Mouse (Mus musculus): ENCODE results near the gene Olfr1032. TPM values are rescaled to one million over a fixed set of nuclear protein-coding genes. Genes with fewer than 3 reads are reported as not detected.
"Not testable (repeated sequence)": the region's sequence is repeated elsewhere in the genome, so short reads cannot be mapped to it uniquely, and the experiment has no call there.

Olfr1032 gene
- total RNA-seq (2021) = not detected
- long read RNA-seq = 0 reads

DNA sequence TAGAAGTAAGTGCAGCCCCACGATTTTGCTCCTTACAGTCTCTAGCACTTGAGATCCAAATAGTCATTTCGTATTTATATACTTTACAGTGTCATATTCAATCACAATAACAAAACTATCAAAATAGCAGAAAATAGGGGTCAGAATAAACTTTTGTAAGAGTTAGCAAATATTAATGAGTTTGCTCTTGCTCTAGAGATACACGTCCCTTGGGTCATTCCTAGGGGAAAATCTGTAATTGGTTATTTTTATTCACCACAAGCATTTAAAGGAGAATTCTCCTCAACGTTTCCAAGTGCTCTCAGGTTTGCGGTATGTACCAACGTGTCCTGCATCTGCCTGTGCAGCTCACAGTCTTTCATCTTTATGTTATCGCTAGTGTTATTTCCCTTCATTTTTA lies at the start of gene Olfr1032:
Olfr1032 (plus strand) TSS at position 301 of the 400 bp plus-strand sequence.
- no peak for DNase-seq (ENCODE audit: low spot score in 2 of 2)

- no peak for DNase-seq (ENCODE audit: low spot score in 2 of 2)
These were observed 31.7 kb upstream of the Olfr1032 start, which contains the start of gene Olfr1029 for GRCm38 (mm10) chr2:85973595-85973994. TSS of gene Olfr1029 (plus strand) at chr2:85973895.

DNA sequence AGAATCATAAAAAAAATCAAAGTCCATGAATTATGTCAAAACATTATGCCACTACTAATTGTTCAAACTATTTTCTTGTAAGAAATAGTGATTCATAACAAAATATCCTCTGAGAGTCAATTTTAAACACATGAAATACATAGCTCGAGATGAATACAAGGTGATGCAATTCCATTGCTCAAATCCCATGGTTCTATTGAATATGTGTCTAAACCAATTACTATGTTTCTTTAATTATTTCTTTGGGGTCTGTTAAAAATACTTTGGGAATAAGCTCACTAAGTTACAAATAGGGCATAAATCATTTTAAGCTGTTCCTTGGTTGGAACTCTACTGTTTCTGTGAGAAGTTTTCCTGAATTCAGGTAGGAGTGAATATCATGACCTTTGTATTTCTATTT lies 26.4 kb upstream of the Olfr1032 start, which contains the start of gene Olfr1030:
Olfr1030 (plus strand) TSS at position 301 of the 400 bp plus-strand sequence.
- DNase-seq (ENCODE audit: low spot score in 2 of 2) = no peak

- DNase-seq (ENCODE audit: low spot score in 2 of 2) = no peak
These were observed 15.3 kb upstream of the Olfr1032 start, which contains the start of gene Olfr1031 for GRCm38 (mm10) chr2:85990004-85990403. TSS of gene Olfr1031 (plus strand) at chr2:85990304.

- DNase-seq (ENCODE audit: low spot score in 2 of 2) = not testable (repeated sequence)
These were observed 15.1 kb downstream of the Olfr1032 start, which contains the start of gene Olfr1033 for GRCm38 (mm10) chr2:86020406-86020805. TSS of gene Olfr1033 (plus strand) at chr2:86020633.

GRCm38 (mm10) chr2:86021518-86021917 lies 16.2 kb downstream of the Olfr1032 start:
- not testable (repeated sequence) for DNase-seq (ENCODE audit: low spot score in 2 of 2)

- no peak for DNase-seq (ENCODE audit: low spot score in 2 of 2)
These were observed 40.2 kb downstream of the Olfr1032 start, which contains the start of gene Olfr1034 for GRCm38 (mm10) chr2:86045561-86045960. TSS of gene Olfr1034 (plus strand) at chr2:86045861.

DNA sequence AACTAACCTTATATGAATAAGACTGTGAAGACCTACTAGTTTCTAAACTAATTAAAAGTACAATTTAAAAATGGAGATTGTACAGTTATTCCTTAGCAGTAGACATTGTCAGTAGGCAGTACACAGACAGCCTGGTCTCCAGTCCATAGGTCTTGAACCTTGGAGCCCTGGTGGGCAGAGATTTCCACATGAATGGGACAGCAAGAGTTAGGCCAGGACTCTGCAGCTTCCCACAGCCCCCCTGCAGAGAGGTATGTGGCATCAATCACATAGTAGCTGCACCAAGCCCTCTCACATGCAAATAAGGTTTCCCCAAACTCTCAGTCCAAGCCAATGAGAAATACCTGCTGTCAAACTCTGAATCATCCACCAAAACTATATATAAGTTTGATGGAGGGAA lies 45.4 kb downstream of the Olfr1032 start:
- not testable (repeated sequence) for DNase-seq (ENCODE audit: low spot score in 2 of 2)

Other genes with a start within 250 kb of the Olfr1032 start
- gene Olfr1012, start 242.8 kb upstream of the Olfr1032 start, total RNA-seq (2021) = not detected
- gene Olfr1013, start 238.4 kb upstream of the Olfr1032 start, total RNA-seq (2021) = not detected
- not detected for gene Olfr1014, start 232.8 kb upstream of the Olfr1032 start, total RNA-seq (2021)
- gene Olfr1015, start 223.5 kb upstream of the Olfr1032 start, total RNA-seq (2021) = not detected
- not detected for gene Olfr1016, start 203.0 kb upstream of the Olfr1032 start, total RNA-seq (2021)
- not detected for gene Olfr1018, start 187.1 kb upstream of the Olfr1032 start, total RNA-seq (2021)
- gene Olfr1019, start 160.1 kb upstream of the Olfr1032 start, total RNA-seq (2021) = not detected
- not detected for gene Olfr1020, start 158.5 kb upstream of the Olfr1032 start, total RNA-seq (2021)
- not detected for gene Olfr1022, start 136.9 kb upstream of the Olfr1032 start, total RNA-seq (2021)
- gene Olfr1023, start 119.9 kb upstream of the Olfr1032 start, total RNA-seq (2021) = not detected
- gene Olfr1024, start 100.5 kb upstream of the Olfr1032 start, total RNA-seq (2021) = not detected
- not detected for gene Olfr1025-ps1, start 90.3 kb upstream of the Olfr1032 start, total RNA-seq (2021)
- not detected for gene Olfr1026, start 84.0 kb upstream of the Olfr1032 start, total RNA-seq (2021)
- not detected for gene Olfr1028, start 55.1 kb upstream of the Olfr1032 start, total RNA-seq (2021)
- not detected for gene Olfr1029, start 31.6 kb upstream of the Olfr1032 start, total RNA-seq (2021)
- not detected for gene Olfr1030, start 26.3 kb upstream of the Olfr1032 start, total RNA-seq (2021)
- gene Olfr1031, start 15.2 kb upstream of the Olfr1032 start, total RNA-seq (2021) = not detected
- not detected for gene Olfr1033, start 15.1 kb downstream of the Olfr1032 start, total RNA-seq (2021)
- gene Olfr1034, start 40.3 kb downstream of the Olfr1032 start, total RNA-seq (2021) = not detected
- not detected for gene Olfr1036, start 68.5 kb downstream of the Olfr1032 start, total RNA-seq (2021)
- gene Olfr1037, start 81.8 kb downstream of the Olfr1032 start, total RNA-seq (2021) = not detected
- not detected for gene Olfr1039, start 130.4 kb downstream of the Olfr1032 start, total RNA-seq (2021)
- not detected for gene Olfr1040, start 141.2 kb downstream of the Olfr1032 start, total RNA-seq (2021)
- gene Olfr1042, start 156.3 kb downstream of the Olfr1032 start, total RNA-seq (2021) = not detected
- not detected for gene Olfr1043, start 162.0 kb downstream of the Olfr1032 start, total RNA-seq (2021)
- not detected for gene Olfr1044, start 172.3 kb downstream of the Olfr1032 start, total RNA-seq (2021)
- not detected for gene Olfr52, start 180.1 kb downstream of the Olfr1032 start, total RNA-seq (2021)
- not detected for gene Olfr1045, start 197.5 kb downstream of the Olfr1032 start, total RNA-seq (2021)
- not detected for gene Olfr1046, start 213.8 kb downstream of the Olfr1032 start, total RNA-seq (2021)
- gene Olfr1047, start 225.9 kb downstream of the Olfr1032 start, total RNA-seq (2021) = not detected
- not detected for gene Olfr1048, start 234.7 kb downstream of the Olfr1032 start, total RNA-seq (2021)